Mouse (Mus musculus) forelimb bud, embryonic 11.5 days (tissue): ENCODE data around the gene Nudt8.
"Not testable (repeated sequence)": the region's sequence is repeated elsewhere in the genome, so short reads cannot be mapped to it uniquely, and the experiment has no call there.

ENCODE experiments used
- DNase-seq: peaks from one replicate; pipeline ENCODE4 v3.0.0-alpha.2; 2012; ENCODE audit warnings: low read depth, low spot score

Nudt8 gene

DNA sequence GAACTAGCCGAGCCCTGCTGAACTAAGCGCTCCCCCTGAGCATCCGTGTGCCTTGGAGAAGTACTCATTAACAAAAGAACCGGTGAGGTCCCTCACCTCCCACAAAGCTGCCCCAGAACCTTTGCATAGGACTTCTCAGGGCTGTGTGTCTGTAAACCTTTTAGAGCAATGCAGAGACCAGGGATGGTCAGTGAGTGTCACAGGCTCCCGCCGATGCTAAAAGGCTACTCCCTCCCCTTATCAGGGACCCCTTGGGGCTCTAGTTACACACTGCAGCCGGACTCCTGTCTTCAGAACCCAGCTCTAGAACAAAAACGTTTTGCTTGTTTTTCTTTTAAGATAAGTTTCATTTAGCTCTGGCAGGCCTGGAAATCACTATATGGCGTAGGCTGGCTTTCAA is 12.7 kb downstream of the Nudt8 start:
- no peak for DNase-seq

DNA sequence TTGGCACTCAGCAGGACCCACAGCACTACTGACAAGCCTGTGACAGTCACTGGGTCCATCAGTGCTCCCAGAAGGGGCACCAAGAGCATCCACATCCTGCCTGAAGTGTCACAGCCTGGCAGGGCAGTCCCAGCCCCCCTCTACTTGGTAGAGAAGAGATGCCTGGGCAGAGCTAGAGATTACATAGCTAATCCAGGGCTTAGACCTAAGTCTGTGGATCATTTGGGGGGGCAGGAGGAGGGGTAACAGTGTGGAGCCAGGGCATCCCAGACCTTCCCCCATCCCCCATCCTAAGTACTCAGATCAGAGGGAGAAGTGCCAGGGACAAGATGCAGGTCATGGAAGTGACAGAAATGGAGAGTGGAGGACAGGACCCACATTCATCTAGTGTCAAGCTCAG is 14.4 kb downstream of the Nudt8 start:
- no peak for DNase-seq

GRCm38 (mm10) chr19:4015635-4016034 is 15.3 kb downstream of the Nudt8 start:
- DNase-seq: no peak

DNA sequence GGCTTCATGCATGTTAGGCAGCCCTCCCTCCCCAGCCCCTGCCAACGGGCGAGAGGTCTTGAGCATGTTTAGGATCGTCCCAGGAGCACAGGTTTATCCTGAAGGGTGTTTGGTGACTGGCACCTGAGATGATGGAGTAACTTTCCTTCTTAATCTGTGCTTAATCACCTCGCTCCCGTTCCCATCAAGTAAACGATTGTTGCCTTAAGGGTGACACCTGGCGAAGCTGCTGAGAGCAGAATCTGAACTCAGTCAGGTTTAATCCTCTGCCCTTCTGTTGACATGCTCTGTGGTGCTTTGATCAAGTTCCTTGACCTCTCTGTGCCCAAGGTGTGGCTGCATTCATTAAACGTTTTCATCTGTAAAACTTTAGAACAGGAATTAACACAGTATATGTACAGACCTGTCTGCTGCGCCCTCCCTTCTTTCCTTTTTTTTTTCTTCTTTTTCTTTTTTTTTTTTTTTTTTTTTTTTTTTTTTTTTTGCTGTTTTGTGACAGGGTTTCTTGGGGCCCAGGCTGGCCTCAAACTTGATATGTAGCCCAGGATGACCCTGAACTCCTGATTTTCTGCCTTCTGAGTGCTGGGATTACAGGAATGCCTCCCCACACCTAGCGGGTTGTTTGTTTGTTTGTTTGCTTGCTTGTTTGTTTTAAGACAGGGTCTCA is 17.7 kb downstream of the Nudt8 start:
- DNase-seq: no peak

- peak; percentile 76 for DNase-seq
Observed at GRCm38 (mm10) chr19:4018743-4019583, 18.6 kb downstream of the Nudt8 start.

DNA sequence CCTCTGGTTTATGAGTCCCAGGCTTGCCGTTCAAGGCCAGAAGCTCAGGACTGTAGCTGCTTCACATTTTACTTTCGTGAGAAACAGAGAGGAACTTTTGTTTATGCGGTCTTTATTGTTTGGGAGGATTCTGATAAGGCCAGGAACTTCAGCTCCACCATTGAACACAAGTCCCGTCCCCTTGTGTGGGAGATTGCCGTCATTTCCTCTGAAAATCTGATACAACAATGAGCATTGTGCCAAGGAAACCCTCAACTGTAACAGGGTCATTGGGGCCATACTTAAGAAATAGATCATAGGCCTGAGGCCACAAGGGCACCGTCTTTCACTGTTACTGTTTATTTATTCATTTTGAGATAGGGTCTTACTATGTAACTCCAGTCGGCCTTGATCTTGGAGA is 22.8 kb downstream of the Nudt8 start:
- no peak for DNase-seq

GRCm38 (mm10) chr19:4027576-4027975 is 27.2 kb downstream of the Nudt8 start:
- no peak for DNase-seq

GRCm38 (mm10) chr19:4032668-4033067 is 32.3 kb downstream of the Nudt8 start:
- DNase-seq: no peak

DNA sequence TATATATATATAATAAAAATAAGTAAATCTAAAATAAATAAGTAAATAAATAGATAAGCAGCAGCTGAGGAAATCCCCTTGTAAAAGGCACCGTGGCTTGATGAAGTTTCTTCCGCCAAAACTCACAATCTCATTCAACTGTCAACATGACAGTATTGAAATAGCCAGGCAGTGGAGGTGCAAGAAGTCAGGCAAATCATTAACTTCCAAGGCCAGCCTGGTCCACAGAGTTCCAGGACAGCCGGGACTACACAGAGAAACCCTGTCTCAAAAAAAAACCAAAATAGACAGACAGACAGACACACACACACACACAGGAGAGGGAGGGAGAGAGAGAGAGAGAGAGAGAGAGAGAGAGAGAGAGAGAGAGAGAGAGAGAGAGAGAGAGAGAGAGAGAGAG is 32.9 kb downstream of the Nudt8 start:
- no peak for DNase-seq

DNA sequence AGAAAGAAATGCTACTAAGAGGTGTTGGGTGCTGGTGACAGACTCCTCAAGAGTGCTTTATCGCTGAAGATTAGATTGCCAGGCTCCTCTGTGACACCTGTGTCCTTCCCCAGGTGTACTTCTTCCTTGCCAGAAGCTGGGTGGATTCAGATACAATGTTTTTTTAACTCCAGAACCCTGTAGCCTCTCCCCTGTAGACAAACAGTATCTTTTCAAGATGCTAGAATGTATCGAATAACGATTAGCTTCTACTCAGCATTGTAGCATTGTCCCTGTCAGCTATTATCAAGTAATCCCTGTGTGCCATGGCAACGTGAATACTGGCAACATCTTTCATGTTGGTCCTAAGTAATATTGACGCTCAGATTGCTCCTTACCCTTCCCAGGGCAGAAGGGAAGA is 33.4 kb downstream of the Nudt8 start:
- DNase-seq: no peak

DNA sequence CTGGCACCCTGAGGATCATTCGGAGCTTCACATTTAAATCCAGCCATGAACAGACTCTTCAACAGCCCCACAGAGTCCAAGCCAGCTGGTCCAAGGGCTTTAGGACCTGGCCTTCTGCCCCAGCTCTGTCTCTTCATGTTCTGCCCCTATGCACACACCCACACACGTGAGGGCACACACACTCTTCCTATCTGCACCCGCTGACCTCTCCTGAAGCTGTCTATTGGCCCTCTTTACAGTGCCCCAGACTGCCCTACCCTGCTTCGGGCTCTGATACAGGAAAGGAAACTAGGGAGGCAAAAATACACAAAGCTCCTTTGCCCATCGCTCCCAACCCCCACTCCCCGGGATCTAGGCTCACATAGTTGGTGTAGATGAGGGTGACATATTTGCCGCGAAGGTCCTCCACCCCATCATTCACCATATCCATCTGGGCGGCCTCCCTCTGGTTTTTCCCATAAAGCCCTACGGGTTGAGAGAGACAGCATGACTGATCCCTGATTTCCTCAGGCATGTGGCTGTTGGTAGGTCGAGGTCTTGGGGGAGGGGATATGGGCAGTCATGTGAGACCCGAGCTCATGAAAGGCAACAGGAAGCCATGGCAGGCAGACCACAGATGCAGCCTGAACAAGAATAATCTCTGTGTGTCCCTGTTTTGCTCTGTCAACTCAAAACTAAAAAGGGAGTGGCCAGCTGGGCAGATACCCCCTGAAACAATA is 36.1 kb downstream of the Nudt8 start:
- DNase-seq: no peak

- not testable (repeated sequence) for DNase-seq
Observed at GRCm38 (mm10) chr19:4037154-4037787, 36.9 kb downstream of the Nudt8 start.

DNA sequence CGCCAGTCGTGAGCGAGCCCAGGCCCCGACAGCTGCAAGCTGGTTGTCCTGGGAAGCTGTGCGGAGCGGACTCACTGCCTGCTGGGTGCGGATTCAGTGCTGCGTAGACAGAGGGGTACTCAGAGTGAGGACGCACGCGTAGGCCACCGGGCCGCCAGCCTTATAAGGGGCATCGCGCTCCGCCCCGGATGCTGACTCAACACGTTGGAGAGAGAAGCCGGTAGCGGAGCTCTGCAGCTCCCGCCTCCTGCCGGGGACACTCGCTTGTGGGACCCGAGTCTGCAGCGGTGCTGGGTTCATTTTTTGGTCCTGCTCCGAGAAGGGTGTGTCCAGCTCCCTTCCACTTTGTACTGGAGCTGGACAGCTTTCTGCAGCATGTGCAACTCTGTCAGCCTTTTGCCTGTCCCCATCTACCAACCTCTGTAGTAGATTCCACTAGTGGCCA is 37.4 kb downstream of the Nudt8 start, which contains the start of gene Gstp1:
Gene Gstp1 (minus strand): TSS at position 198 of the 445 bp plus-strand sequence.
- DNase-seq: peak; percentile 88

GRCm38 (mm10) chr19:4040941-4041340 is 40.6 kb downstream of the Nudt8 start:
- not testable (repeated sequence) for DNase-seq

GRCm38 (mm10) chr19:4041500-4041899 is 41.1 kb downstream of the Nudt8 start:
- not testable (repeated sequence) for DNase-seq

DNA sequence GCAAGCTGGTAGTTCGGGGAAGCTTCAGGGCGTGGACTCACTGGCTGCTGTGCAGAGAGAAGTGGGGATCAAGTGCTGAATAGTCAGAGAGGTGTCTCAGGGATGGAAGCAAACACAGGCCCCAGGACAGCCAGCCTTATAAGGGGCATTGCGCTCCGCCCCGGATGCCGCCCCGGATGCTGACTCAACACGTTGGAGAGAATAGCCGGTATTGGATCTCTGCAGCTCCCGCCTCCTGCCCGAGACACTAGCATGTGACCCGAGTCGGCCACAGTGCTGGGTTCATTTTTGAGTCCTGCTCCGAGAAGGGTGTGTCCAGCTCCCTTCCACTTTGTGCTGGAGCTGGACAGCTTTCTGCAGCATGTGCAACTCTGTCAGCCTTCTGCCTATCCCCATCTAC is 41.7 kb downstream of the Nudt8 start:
- DNase-seq: no peak

DNA sequence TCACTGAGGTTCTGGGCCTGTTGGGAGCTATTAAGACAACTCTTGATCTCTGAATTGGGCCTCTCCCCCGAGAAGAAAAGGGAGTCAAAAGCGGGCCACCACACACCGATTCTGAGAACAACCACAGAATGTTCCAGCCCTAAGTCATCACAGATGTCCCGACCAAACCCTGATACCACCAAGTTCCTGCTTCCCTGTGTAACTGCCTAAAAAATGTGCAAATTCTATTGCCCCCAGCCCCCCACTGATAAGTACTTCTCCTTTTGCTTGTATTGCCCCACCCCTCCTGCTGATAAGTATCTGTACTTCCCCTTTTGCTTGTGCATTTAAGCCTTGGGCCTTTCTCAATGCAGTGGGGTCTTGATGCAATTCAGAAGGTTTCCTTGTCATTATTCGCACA is 43.7 kb downstream of the Nudt8 start:
- not testable (repeated sequence) for DNase-seq

DNA sequence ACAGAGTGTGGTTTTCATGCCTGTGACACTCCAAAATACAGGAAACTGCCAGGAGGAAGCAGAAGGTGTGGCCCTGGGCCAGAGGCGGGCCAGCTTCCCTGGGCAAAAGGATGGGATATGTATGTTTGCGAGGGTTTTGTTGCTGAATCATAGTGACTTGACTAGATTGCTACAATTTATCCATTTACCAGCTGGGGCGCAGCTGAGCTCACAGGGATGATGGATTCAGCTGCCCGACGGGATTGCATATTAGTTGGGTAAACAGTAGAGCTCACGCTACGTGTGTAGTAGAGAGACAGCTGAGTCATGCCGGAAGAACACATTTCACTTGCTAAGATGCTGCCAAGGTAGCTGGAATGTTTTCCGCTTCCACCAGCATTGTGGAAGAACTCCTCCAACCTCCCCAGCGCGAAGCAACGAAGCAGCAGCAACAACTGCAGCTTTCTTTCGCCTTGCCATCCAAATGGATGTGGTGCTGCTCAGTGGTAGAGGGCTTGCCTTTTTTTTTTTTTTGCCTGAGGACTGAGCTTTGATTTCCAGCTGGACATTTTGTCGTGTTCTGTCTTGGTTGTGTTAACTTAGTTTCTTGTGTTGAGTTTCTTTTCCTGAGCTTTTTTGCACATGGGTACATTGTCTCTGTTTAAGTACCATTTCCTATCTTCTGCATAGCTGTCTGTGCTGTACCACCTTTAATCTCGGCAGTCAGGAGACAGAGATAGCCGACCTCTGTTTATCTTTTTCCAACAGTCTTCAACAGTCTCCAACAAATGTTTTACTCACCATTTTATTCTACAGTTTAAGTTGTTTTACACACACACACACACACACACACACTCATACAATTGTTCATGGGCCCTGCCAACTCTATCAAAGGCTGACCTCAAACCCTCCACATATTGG is 45.8 kb downstream of the Nudt8 start, which contains the start of gene Gstp2:
Gene Gstp2 (minus strand): TSS at position 58 of the 900 bp plus-strand sequence.
- peak; percentile 47 for DNase-seq

GRCm38 (mm10) chr19:4046866-4047254 is 46.5 kb downstream of the Nudt8 start:
- DNase-seq: no peak

DNA sequence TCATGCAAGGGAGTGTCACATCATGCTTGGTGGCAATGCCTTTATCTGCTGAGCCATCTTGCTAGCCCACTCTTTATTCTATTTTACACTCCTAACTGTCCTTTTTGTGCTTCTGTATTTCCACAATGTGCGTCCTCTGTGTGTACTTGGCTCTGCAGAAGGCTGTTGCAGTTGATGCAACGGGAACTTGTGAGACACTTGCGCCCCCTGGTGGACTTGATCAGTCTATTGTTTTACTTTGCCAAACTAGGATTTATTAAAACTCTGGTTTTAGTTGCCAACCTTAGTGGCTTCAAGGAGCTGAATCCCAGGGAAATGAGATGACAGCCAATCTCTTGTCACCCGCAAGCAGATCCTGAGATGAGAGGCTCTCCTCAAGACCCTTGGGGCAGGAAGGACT is 47.5 kb downstream of the Nudt8 start:
- DNase-seq: peak; percentile 85

DNA sequence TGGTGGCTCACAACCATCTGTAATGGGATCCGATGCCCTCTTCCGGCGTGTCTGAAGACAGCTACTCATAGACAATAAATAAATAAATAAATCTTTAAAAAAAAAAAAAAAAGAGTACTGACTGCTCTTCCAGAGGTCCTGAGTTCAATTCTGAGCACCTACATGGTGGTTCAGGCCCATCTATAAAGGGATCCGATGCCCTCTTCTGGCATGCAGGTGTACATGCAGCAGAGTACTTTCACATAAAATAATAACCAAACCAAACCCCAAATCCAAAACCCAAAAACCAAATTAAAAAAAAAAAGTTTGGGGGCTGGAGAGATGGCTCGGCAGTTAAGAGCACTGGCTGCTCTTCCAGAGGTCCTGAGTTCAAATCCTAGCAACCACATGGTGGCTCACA is 48.7 kb downstream of the Nudt8 start:
- DNase-seq: not testable (repeated sequence)
